Mouse (Mus musculus) forebrain, postnatal 0 days (tissue): ENCODE data around the gene Iqschfp. TPM values are rescaled to one million over a fixed set of nuclear protein-coding genes. Genes with fewer than 3 reads are reported as not detected.

Experiments
- ATAC-seq: fragments of 200-750 bp; cut with Nextera tagmentation; 2 replicates; pipeline ENCODE4 v1.8.0; 2017; ENCODE audit warnings: mild to moderate bottlenecking, moderate library complexity
- DNase-seq: peaks from one replicate; pipeline ENCODE4 v3.0.0-alpha.2; 2015
- H3K27ac ChIP-seq: fragments of 300-500 bp; sonication (generic); 2 replicates; pipeline ENCODE4 v1.5.1; 2014; ENCODE audit warnings: low read depth, mild to moderate bottlenecking, antibody characterized with exemption, low read length, moderate library complexity, mixed read lengths
- H3K27me3 ChIP-seq: fragments of 300-500 bp; sonication (generic); 2 replicates; pipeline ENCODE4 v1.6.1; 2014; ENCODE audit warnings: mild to moderate bottlenecking, low read length, mixed read lengths; ENCODE audit not compliant: insufficient read depth
- H3K36me3 ChIP-seq: fragments of 300-500 bp; sonication (generic); 2 replicates; pipeline ENCODE4 v1.6.1; 2014; ENCODE audit warnings: mild to moderate bottlenecking, moderate library complexity; ENCODE audit not compliant: insufficient read depth
- H3K4me1 ChIP-seq: fragments of 300-500 bp; sonication (generic); 2 replicates; pipeline ENCODE4 v1.6.1; 2014; ENCODE audit warnings: antibody characterized with exemption; ENCODE audit not compliant: insufficient read depth
- H3K4me2 ChIP-seq: fragments of 300-500 bp; sonication (generic); 2 replicates; pipeline ENCODE4 v1.6.1; 2014; ENCODE audit warnings: low read depth, mild to moderate bottlenecking, moderate library complexity
- H3K4me3 ChIP-seq: fragments of 300-500 bp; sonication (generic); 2 replicates; pipeline ENCODE4 v1.5.1; 2014; ENCODE audit warnings: low read depth, low read length, mixed read lengths
- H3K9ac ChIP-seq: fragments of 300-500 bp; sonication (generic); 2 replicates; pipeline ENCODE4 v1.6.1; 2014; ENCODE audit warnings: mild to moderate bottlenecking
- H3K9me3 ChIP-seq: fragments of 300-500 bp; sonication (generic); 2 replicates; pipeline ENCODE4 v1.6.1; 2016; ENCODE audit warnings: low read length
- CTCF ChIP-seq: sonication (generic); IDR thresholded peaks from 2 replicates; pipeline ENCODE4 v1.5.1; 2016; ENCODE audit warnings: antibody characterized with exemption, control low read depth, low read depth
- WGBS: fragments of 180-500 bp; shearing (Covaris S2); extraction: QIAGEN DNeasy Blood & Tissue Kit; methylation state at CpG from one replicate; pipeline ENCODE4 v1.1.7; 2014; 5-methylcytosine and 5-hydroxymethylcytosine counted together
- polyA plus RNA-seq: library from polyadenylated mRNA; unstranded; fragments of >200 nt; fragmentation: Nextera tagmentation; extraction: Ambion mirVana; gene quantifications from 2 replicates; pipeline ENCODE4 v1.2.1, GENCODE M21; 2015
- total RNA-seq: library from RNA; depleted of rRNA; stranded (reverse); fragments of >200 nt; gene quantifications from 2 replicates; pipeline ENCODE4 v1.2.3, GENCODE M21; 2014

Iqschfp gene
- total and polyA plus RNA-seq, 2 experiments from 2014 or later: 6.6 to 8.8 TPM

GRCm38 (mm10) chr3:68203934-68204467, 312.0 kb downstream of the Iqschfp start:
- no peak for TF ChIP-seq CTCF
- Histone ChIP-seq H3K27ac (no peak overlapping the region), H3K9ac (no peak overlapping the region), H3K4me1 (peaks cover 5% of the 10 kb centered on the region; the same call in 1 of the 2 replicates), H3K9me3 (no peaks in the 10 kb centered on the region), H3K4me3 (no peak overlapping the region), H3K4me2 (no peak overlapping the region), H3K27me3 (no peaks in the 10 kb centered on the region), H3K36me3 (no peaks in the 10 kb centered on the region)
- DNase-seq (no peak), ATAC-seq (no peak)
- 31% methylated on average over 4 of the region's 4 CpGs for WGBS

GRCm38 (mm10) chr3:68210422-68210821, 318.4 kb downstream of the Iqschfp start:
- peak; percentile 49 for DNase-seq
- Histone ChIP-seq H3K9ac (no peak overlapping the region), H3K4me3 (no peak overlapping the region), H3K9me3 (no peaks in the 10 kb centered on the region), H3K36me3 (no peaks in the 10 kb centered on the region), H3K27ac (no peak overlapping the region), H3K27me3 (no peaks in the 10 kb centered on the region), H3K4me1 (no peaks in the 10 kb centered on the region), H3K4me2 (no peak overlapping the region)
- no peak for TF ChIP-seq CTCF
- peak; percentile 74; the same call in 1 of the 2 replicates for ATAC-seq
- 58% methylated on average over 4 of the region's 4 CpGs for WGBS

GRCm38 (mm10) chr3:68221452-68221851, 329.4 kb downstream of the Iqschfp start:
- DNase-seq (no peak), ATAC-seq (no peak)
- no peak overlapping the region for H3K9ac ChIP-seq
- H3K4me1 ChIP-seq: no peaks in the 10 kb centered on the region
- no peak overlapping the region for H3K27ac ChIP-seq
- 96% methylated on average over 3 of the region's 3 CpGs for WGBS
- no peaks in the 10 kb centered on the region for H3K27me3 ChIP-seq
- no peak for TF ChIP-seq CTCF
- no peak overlapping the region for H3K4me3 ChIP-seq
- no peak overlapping the region for H3K4me2 ChIP-seq
- H3K36me3 ChIP-seq: no peaks in the 10 kb centered on the region
- H3K9me3 ChIP-seq: no peaks in the 10 kb centered on the region

- no peaks in the 10 kb centered on the region for H3K4me1 ChIP-seq
- no peak overlapping the region for H3K4me2 ChIP-seq
- no peaks in the 10 kb centered on the region for H3K9me3 ChIP-seq
- no peak overlapping the region for H3K9ac ChIP-seq
- no peaks in the 10 kb centered on the region for H3K27me3 ChIP-seq
- no peak for ATAC-seq
- no peak overlapping the region for H3K27ac ChIP-seq
- 94% methylated on average over 2 of the region's 2 CpGs for WGBS
- DNase-seq: no peak
- H3K4me3 ChIP-seq: no peak overlapping the region
- H3K36me3 ChIP-seq: no peaks in the 10 kb centered on the region
- no peak for TF ChIP-seq CTCF
Observed at GRCm38 (mm10) chr3:68239887-68240286, 347.9 kb downstream of the Iqschfp start.

- no peak for ATAC-seq
- no peak for TF ChIP-seq CTCF
- whole genome bisulfite sequencing: 69% methylated on average over 3 of the region's 3 CpGs
- Histone ChIP-seq H3K27ac (no peak overlapping the region), H3K4me3 (no peak overlapping the region), H3K27me3 (no peaks in the 10 kb centered on the region), H3K9ac (no peak overlapping the region), H3K9me3 (no peaks in the 10 kb centered on the region), H3K36me3 (no peaks in the 10 kb centered on the region), H3K4me1 (no peaks in the 10 kb centered on the region), H3K4me2 (no peak overlapping the region)
- DNase-seq: no peak
Observed at GRCm38 (mm10) chr3:68243239-68243638, 351.2 kb downstream of the Iqschfp start.

- H3K4me2 ChIP-seq: no peak overlapping the region
- DNase-seq (peak; percentile 42), ATAC-seq (peak; percentile 28; the same call in 1 of the 2 replicates)
- H3K9ac ChIP-seq: no peak overlapping the region
- no peaks in the 10 kb centered on the region for H3K9me3 ChIP-seq
- no peaks in the 10 kb centered on the region for H3K27me3 ChIP-seq
- H3K4me3 ChIP-seq: no peak overlapping the region
- H3K36me3 ChIP-seq: no peaks in the 10 kb centered on the region
- H3K4me1 ChIP-seq: no peaks in the 10 kb centered on the region
- no peak for TF ChIP-seq CTCF
- H3K27ac ChIP-seq: no peak overlapping the region
- 40% methylated on average over 4 of the region's 4 CpGs for WGBS
Observed at GRCm38 (mm10) chr3:68246154-68246553, 354.1 kb downstream of the Iqschfp start.

- DNase-seq: peak; percentile 54
- 52% methylated on average over 2 of the region's 2 CpGs for WGBS
- no peak overlapping the region for H3K4me3 ChIP-seq
- no peak overlapping the region for H3K9ac ChIP-seq
- no peak overlapping the region for H3K4me2 ChIP-seq
- TF ChIP-seq CTCF: no peak
- H3K27me3 ChIP-seq: no peaks in the 10 kb centered on the region
- H3K27ac ChIP-seq: no peak overlapping the region
- H3K36me3 ChIP-seq: no peaks in the 10 kb centered on the region
- ATAC-seq: peak; percentile 36; the same call in 1 of the 2 replicates
- no peaks in the 10 kb centered on the region for H3K9me3 ChIP-seq
- H3K4me1 ChIP-seq: no peaks in the 10 kb centered on the region
Observed at GRCm38 (mm10) chr3:68250589-68250988, 358.6 kb downstream of the Iqschfp start.
